Mouse (Mus musculus) E14TG2a.4 (cell line): ENCODE results near the gene Phldb1.

Experiments used
- CTCF ChIP-seq: conservative IDR thresholded peaks from 2 replicates; pipeline ENCODE4 v1.5.1; 2014; ENCODE audit warnings: low read length
- NANOG ChIP-seq: IDR thresholded peaks from 2 replicates; pipeline ENCODE4 v1.6.1; 2014; ENCODE audit warnings: borderline replicate concordance, low read length, mixed read lengths
- POU5F1 ChIP-seq: IDR thresholded peaks from 2 replicates; pipeline ENCODE4 v1.6.1; 2014; ENCODE audit warnings: low read length, borderline replicate concordance

DNA sequence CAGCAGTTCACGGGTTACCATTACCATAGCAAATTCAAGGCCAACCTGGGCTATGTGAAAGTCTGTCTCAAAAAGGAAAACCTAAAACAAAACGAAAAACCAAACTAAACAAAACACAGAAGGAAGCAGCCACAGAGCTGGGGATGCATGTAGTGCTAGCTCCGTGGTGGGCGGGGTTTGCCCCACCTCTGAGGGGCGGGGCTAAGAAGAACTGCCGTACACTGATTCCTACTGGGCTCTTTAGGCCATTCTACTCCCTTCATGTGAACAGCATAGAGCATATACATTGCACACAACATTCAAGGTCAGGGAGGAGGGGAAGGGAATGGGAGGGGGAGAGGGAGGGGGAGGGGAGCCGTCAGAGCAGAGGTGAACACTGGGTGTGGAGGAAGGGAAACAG is 44.4 kb downstream of the Phldb1 start:
- no peak for TF ChIP-seq CTCF
- TF ChIP-seq NANOG, result no peak
- no peak for TF ChIP-seq POU5F1
